Mouse (Mus musculus) spleen, adult 12 weeks (tissue): ENCODE results near the gene Gm44511.

Experiments used
- DNase-seq: peaks from one replicate; pipeline ENCODE4 v3.0.0; 2022; ENCODE audit warnings: low spot score

Gm44511 gene

DNA sequence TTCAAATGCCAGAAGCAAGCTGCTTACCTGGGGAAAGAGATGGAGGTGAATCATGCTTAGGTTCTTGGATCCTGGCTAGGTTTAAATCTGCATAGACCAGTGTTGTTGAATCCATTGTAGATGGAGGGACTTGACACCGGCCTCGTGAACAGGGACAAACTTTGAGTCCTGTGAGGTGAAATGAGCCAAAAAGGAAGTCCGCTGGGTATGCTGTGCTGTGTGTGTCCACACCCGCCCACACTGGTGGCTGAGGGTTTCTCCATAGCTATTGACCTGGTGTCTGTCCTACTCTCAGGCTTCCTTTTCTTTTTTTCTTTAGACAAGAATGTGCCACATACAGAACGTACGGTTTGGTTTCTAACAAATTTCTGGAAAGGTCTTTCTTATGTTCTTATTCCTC is at the start of gene Gm44511, which contains the start of gene Klrb1b:
TSS of gene Gm44511 (minus strand) at position 184 of the 400 bp plus-strand sequence.
TSS of gene Klrb1b (minus strand) at position 200 of the 400 bp plus-strand sequence.
- no peak for DNase-seq

DNA sequence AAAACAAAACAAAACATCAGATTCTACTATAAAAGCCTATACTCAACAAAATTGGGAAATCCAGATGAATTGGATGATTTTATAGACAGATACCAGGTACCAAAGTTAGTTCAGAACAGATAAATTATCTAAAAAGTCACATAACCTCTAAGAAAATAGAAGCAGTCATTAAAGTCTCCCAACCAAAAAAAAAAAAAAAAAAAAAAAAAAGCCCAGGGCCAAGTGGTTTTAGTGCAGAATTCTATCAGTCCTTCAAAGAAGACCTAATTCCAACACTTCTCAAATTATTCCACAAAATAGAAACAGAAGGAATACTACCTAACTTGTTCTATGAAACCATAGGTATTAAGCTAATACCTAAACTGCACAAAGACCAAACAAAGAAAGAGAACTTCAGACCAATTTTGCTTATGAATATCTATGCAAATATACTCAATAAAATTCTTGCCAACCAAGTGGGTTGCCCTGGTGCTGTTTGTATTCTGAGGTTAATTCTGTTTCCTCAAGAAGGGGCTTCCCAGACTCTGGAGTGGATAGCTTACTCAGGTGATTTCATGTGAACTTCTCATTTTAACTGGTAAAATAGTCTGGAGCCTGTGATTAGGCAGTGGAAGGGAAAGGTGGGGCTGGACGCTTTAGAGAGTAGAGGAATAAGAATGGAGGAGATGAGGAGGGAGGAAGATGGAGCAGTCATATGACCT is 45.9 kb upstream of the Gm44511 start:
- no peak for DNase-seq

DNA sequence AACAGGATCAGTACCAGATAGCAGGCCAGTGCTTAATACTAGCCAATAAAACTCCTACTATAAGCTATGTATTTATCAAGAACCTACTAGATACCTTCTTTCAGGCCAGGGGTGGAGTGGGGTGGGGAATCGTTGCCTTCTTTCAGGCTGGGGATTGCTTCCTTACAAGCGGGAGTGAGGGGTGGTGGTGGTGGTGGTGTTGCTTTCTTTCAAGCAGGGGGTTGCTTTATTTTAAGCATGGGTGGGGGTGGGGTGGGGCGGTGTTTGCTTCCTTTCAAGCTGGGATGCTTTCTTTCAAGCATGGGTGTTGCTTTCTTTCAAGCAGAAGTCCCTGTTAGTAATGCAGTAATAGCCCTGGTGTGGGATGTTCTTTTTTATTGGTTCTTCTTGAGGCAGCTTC is 42.7 kb upstream of the Gm44511 start:
- no peak for DNase-seq

DNA sequence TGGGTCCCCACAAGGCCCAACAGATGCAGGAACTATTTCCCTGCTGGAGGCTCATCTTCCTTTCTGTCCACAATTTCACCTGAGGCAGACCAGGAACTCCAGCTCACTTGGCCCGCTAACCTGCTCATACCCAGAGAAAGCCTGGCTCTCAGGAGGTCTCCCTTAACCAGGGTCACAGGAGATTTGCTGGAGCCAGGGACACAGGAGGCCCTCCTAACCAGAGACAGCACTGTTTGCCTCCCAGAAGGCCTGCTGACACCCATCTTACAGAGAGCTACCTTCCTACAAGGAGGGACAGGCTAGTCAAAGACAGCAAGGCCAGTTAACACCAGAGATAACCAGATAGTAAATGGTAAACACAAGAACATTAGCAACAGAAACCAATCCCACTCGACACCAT is 31.9 kb upstream of the Gm44511 start:
- no peak for DNase-seq

DNA sequence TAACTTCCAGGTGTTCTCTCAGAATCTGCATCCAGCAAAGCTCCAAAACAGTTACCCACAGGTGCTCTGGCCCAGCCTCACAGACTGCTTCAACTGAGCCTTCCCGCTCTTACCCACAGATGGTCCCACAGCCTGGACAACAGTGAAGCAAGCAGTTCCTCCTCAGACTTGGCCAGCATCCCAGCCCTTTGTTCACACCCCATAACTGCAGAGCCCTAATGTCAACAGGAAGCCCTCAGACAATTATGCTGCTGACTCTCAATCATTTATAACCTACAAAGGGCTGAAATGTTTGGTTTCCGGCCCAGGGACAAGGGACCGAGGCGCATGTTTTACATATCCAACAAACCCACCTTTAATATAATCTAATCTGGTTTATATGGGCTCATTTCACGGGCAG is 30.1 kb upstream of the Gm44511 start:
- no peak for DNase-seq

DNA sequence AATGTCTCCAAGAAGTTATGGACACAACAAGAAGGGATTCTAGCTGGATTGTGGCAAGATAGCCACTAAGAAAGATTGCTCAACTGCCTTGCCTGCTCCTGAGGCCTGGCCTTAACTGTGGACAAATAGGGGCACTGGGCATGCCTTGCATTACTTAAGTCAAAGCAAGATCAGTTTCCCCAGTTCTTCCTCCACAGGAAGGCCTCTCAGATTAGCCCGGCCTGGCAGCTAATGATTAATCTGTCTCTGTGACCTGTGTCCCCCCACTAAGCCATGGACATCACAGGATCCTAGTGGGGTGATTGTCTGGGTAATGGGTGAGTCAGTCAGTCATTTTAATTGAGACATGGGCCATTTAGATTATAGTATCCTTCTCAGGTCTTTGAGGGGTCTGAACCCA is 29.4 kb upstream of the Gm44511 start:
- no peak for DNase-seq

DNA sequence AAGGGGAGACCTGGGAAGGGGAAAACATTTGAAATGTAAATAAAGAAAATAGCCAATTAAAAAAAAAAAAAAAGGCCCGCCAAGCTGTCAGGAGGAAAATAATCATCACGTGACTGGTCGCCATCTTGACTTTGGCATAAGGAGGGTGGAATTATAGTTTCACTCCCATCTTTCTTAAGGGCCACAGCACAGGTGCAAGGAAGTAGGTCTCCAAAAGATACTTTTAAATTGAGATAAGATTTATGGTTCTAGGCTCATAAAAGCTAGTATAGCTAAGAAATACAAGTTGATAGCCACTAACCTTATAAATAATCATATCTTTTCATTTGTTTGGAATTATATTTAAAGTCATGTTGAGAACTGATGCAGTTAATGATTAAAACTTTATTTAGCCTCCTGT is 28.8 kb upstream of the Gm44511 start:
- DNase-seq: no peak

DNA sequence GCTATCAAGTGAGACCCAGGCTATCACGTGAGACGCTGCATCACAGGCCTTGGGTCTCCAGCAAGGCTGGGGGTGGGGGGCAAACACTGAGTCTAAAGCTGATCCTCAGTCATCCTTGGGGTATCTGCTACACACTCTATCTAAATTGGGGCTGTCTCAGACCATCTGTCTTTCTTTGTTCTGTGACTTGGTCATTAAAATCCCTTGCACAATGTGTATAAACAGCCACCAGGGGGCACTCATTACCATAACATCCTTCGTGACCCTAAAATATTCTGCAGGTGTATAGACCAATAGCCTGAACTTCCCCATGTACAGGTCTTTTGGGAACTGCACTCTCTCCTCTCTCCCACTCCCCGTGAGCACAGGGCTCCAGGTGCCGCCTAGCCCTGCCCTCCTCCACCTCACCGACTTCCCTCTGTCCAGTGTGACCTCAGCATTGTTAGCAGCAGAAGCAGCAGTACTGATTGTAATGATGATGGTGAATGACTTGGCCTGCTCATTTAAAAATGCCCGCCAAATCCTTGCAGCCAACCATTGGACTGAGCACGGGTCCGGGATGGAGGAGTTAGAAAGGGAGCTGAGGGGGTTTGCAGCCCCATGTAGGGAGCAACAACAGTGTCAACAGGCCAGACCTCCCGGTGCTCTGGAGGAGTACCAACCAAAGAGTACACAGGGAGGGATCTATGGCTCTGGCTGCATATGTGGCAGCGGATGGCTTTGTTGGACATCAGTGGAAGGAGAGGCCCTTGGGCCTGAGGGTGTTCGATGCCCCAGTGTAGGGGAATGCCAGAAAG is 28.1 kb upstream of the Gm44511 start:
- DNase-seq: no peak

DNA sequence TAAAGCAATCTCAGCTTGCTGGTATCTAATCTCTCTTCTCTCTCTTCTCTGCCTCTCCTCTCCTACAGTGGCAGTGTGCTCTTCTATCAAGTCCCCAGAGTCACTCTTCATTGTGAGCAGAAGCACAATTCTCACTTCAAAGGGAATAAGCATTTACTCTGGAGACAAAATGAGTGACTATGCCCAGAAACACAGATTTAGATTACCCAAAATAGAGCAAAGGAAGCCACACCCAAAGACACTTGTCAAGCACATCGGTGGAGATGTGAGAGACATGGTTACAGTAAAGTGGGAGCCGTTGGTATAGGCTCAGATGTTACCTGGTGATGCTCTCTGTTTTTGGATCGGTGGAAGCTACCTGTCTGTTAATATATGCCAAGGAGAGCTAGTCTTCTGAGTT is 26.7 kb upstream of the Gm44511 start:
- no peak for DNase-seq

DNA sequence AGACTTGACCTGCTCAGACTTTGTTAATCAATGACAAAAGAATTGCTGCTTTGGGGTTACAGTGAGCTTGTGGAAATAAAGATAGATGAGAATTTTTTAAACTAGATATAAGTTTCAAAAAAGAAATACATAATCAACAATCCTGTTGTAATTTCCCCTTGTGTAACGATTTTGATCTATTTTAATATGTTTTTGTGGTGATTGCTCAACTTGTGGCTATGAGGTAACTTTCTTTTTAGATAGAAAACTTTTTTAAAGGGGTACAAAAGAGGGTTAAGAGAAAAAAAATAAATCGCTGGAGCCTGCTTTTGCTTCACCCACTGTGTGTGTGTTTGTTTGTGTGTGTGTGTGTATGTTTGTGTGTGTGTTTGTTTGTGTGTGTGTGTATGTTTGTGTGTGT is 25.0 kb upstream of the Gm44511 start:
- no peak for DNase-seq

DNA sequence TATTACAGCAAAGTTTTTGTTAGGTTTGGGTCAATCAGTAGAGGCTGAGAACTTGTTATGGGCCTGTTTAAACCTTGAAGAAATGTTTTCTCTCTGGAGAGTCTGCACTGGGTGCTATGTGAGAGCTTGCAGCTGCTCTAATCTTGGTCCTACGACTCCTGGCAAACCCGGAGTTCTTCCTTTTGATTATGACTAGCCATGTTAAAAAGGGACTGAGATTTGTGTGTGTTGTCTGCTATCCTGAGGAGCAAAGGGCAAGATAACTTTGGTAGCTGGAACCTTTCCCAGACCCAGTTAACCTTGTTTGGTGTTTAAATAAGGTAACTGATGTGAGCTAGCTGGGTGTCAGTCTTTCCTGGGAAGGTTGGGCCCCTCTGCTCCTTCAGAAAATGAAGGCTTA is 24.6 kb upstream of the Gm44511 start:
- no peak for DNase-seq

DNA sequence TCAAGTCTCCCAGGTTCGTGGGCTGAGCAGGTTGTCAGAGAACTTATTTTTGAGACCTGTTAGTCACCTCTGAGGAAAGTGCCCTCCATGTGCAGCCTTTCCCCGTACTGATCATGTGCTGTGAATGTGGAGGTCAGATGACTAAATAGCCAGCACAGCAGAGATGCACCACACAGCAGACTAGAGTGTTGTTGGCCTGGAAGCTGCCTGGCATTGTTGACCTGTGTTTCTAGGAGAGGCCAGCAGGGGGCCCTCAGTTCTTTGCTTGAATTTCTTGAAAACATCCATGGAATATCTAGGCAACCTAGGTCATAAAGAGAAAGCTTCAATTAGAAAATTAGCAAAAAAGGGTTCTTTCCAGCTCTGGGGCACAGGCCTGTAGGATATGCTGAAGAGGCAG is 23.8 kb upstream of the Gm44511 start:
- DNase-seq: no peak

DNA sequence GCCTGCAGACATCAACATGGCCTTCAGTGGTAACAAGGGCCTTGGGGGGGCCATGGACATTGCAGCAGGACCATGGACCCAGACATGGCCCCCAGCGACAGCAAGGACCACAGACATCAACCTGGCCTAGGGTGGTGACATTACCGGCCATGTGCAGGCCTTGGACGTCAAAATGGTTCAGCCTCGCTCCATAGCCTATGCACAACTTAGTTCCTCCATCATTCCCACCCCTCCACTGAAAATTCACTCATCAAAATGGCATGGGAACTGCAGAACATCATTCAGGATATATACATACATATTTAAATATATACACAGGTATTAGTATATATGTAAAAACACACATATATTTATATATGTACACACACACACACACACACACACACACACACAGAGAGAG is 21.3 kb upstream of the Gm44511 start:
- DNase-seq: no peak

DNA sequence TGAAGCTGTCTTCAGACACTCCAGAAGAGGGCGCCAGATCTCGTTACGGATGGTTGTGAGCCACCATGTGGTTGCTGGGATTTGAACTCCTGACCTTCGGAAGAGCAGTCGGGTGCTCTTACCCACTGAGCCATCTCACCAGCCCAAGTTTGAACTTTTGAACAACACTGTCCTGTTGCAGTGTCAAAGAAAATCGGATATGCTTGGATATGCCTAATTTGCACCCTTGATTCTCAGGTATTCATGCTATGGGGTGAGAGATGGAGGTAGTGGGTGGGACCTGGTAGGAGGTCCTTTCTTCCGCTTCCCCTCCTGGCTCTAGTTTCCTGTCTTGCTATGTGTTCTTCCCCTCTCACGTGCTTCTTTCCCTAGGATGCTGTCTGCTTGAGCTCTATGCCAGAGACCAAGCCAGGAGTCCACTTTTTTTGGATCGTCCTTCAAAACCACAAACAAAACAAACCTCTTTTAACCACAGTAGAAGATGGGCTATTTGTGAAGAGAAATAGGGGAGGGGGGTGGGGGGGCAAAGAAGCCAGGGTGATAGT is 20.0 kb upstream of the Gm44511 start:
- no peak for DNase-seq

DNA sequence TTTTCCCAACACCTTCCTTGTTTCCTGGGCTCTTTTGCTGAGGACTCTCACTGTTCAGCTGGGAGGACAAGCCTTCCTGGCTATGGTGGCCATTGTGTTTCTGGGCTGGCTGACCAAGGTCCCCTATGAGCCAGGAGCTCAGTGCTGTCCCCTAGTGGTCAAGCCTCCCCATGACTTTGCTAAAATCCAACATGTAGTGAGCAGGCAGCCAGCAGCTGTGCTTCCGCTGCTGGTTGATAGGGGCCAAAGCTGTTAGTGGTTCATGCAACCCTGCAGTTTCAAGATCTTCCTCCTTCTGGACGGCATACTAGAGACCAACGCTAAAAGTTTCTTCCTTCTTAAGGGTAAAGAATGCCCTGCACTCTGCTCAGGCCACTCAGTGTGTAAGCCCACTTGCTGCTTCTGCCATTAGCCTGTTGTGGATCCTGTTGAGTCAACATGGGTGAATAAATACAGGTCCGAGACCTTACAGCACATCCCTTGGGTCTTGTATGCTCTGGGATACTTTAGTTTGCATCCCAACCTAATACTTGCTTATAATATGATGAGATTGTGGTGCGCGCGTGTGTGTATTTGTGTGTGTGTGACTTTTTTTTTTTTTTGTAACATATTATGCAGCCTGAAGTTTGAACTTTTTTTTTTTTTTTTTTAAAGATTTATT is 19.3 kb upstream of the Gm44511 start:
- DNase-seq: peak; percentile 73

DNA sequence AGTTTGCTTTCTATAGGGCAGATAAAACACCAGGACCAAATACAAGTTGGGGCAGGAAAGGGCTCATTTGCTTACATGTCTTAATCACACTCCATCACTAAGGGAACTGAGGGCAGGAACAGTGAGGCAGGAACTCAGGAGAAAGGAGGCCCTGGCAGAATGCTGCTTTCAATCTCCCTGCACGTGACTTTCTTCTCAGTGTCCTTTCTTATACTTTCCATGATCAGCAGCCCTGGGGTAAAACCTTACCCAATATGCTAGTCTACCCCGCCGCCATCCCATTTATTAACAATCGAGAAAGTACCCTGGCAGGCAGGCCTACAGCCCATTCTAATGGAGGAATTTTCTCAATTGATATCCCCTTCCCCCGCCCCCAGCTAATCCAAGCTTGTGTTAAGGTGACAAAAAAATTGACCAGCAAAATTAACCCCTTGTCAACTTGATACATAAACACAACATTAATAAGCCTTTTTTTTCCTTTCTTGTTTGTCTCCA is 18.5 kb upstream of the Gm44511 start:
- no peak for DNase-seq

DNA sequence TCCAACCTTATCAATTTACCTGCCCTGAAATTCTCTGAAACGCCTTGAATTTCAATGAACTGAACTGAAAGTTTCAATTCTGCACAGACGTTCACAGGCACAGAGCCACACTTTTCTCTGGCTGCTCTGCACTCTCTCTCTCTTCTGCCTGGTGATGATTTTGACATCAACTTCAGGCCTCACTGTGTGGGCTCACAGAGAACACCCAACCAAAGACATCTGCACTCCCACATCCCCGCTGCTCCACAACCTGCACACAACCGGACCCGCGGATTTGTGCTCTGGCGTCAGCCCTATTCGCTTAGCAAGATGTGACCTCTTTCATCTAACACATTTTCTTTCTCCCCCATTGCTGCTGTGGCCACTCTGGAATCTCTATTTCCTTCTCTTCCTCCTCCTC is 18.0 kb upstream of the Gm44511 start:
- DNase-seq: no peak

DNA sequence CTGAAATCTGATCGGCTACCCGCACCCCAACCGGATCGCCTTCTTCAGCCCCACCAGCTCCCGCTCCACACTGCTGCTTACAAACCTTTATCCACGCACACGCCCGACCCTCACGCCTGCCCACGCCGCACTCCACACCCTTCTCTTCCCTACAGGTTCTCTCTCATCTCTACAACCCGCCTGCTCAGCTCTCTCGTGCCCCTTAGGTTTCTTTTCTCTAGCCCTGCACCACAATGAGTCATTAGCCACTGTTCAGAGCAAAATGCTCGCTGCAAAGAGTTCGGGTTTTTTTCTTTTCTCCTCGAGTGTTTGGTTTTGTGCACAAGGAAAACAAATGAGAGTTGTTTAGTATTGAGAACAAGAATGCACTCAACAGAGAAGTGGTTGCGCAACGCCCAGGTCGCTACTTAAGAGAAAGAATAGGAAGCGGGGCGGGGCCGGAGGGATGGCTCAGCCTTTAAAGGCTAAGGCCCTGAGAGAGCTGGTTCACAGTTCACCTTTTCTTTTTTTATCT is 17.4 kb upstream of the Gm44511 start:
- peak; percentile 44 for DNase-seq

DNA sequence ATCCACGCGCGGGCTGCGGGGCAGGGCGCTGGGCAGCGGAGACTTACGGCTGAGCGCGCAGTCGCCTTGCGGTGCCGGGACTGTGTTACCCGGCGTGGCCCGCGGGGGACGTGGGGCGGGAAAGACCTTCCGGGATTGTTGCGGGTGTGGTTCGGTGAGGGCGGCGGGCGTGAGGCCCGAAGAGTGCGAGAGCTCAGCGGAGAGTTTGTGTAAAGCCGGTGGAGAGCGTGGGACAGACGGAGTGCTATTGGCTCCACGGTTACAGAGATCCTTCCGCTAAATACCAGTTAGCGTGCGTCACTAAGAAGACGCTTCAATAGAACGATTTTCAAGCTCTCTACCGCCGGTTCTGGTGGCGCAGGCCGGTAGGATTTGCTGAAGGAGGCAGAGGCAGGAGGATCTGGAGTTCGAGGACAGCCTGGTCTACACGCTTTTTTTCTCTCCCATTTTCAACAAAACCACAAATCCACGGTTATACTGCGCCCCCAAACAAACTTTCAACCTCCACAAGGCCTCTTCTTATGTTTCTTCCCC is 16.9 kb upstream of the Gm44511 start:
- peak; percentile 79 for DNase-seq

DNA sequence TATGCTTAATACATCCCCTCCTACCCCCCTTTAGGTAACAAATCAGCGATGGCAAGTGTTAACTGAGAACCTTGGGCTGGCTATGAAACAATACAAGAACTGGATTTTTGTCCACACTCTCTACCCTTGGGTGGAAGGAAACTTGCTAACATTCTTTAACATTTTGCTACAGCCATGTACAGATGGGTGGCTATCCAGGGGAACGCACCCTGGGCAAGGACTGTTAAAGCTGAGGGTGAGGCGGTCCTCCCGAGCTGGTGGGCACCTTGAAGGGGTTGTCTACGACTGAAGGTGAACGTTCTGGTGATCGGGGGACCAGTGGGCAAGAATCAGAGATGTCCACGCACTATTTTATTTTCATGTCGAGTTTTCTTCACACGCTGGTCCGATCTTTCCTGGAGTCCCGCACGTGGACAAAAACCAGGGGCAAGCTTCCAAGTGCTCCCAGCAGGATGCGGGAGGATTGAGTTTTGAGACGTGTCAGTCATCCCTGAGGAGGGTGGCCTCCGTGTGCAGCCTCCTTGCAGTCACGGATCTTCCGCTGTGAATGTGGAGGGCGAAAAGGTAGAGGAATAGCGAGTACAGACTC is 16.3 kb upstream of the Gm44511 start:
- DNase-seq: no peak

DNA sequence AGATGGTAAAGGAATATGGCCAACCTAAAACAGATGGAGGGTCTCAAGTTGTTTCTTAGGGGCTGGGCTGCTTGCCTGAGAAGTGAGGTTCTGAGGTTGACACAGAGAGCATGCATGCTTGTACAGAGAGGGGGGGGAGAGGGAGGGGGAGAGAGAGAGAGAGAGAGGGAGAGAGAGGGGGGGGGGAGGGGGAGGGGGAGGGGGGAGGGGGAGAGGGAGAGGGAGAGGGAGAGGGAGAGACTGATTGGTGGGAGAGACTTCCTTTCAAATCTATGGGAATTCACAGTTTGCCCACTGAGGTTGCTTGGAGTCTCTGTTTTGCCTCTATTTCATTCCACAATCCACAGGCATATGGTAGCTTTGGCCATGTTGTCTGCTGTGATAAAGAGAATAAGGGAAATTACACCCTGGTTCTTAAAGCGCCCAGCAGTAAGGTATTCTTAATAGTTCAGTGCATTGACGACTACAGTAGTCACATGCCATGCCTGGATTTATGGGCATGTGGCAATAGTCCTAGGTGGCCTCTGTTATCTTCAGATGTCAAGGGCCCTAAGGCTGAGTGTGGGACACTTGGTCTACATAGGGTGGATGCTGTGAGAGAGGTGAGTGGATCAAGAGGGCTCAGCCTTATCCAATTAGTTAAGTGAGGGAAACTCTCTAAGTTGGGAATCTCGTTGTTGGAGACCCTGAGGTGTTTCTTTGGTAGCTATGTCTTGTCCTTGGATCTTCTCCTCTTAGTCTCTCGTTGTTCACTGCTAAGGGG is 15.4 kb upstream of the Gm44511 start:
- no peak for DNase-seq
